Mouse (Mus musculus): ENCODE results near the gene Serpina3g. TPM values are rescaled to one million over a fixed set of nuclear protein-coding genes. Genes with fewer than 3 reads are reported as not detected.

Gene Serpina3g
- total RNA-seq, 2 experiments from 2014 or later = 0.28 TPM; not detected in 1

DNA sequence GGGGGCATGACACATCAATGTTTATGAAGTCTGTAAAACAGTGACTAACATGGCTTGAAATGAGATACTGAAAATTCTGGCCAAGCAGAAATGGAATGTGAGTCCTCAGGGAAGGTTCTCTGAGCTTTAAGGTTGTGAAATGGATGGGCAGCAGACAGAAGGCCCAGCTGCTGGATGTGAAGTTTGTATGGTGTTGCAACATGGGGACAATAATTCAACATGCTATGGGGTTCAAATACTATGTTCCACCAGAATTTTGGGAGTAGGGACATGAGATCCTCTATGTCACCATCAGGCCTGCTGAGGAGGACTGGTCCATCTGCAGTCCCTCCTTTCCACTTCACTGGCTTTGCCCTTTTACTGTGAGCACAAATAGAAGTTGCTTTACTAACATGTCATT is 7.3 kb downstream of the Serpina3g start:
- intact Hi-C loops (cut with DNase I) = loop anchor here (1.0 kb wide), 1 partner anchor 22 kb away; no protein-coding TSS in a partner anchor

DNA sequence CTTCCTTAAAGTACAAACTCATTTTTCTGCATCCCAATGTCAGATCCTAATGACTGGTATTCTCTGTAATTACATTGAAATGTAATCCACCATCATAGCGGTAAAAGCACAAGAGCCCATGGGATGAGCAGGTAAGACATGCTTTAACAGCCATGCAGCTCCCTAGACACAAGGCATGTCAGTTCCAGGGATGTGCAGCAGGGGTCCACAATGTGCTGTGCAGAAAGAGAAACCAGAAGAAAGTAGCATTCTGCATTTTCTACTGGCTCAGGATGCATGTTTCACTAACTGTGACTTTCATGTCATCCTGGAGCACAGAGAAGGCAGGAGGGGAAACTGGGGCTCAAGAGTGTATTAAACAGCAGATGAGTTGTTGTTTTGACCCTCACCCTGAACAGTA is 9.0 kb downstream of the Serpina3g start:
- no peak for DNase-seq
- no peak overlapping the region for H3K4me3 ChIP-seq
- intact Hi-C loops (cut with DNase I) = no loop called here
- no peak overlapping the region for H3K27ac ChIP-seq
- TF ChIP-seq CTCF (IDR thresholded peaks at IDR 0.05) = no peak

More for the DNA sequence above, 7.3 kb downstream of the Serpina3g start:
- Histone ChIP-seq H3K4me3 (no peak overlapping the region), H3K27ac (no peak overlapping the region)
- DNase-seq = no peak
- no peak for TF ChIP-seq CTCF (IDR thresholded peaks at IDR 0.05)

GRCm38 (mm10) chr12:104245595-104245994 is 9.6 kb downstream of the Serpina3g start:
- intact Hi-C loops (cut with DNase I) = no loop called here
- TF ChIP-seq CTCF (IDR thresholded peaks at IDR 0.05) = no peak
- Histone ChIP-seq H3K4me3 (no peak overlapping the region), H3K27ac (no peak overlapping the region)
- DNase-seq = peak; percentile 47

DNA sequence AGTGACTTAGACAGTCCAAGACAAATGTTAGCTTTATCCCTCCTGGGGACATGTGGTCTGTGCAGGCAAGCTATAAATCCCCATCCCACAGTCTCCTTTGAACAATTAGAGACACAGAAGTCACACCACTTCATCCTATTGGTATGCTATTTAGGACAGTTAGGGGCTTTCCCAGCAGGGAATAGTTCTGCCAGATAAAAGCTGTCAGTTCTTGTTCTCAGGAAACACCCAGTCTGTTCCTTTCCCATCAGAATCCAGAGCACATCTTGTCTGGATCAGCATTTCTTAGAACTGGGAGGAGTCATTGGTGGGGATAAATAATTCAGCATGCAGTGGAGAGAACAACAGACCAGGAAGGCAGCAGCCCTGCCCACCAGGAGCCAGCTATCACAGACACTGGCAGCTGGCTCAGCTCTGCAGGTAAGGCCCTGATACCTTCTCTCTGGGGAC is 11.5 kb downstream of the Serpina3g start:
- TF ChIP-seq CTCF (IDR thresholded peaks at IDR 0.05) = no peak
- Histone ChIP-seq H3K4me3 (no peak overlapping the region), H3K27ac (no peak overlapping the region)
- intact Hi-C loops (cut with DNase I) = no loop called here
- no peak for DNase-seq

DNA sequence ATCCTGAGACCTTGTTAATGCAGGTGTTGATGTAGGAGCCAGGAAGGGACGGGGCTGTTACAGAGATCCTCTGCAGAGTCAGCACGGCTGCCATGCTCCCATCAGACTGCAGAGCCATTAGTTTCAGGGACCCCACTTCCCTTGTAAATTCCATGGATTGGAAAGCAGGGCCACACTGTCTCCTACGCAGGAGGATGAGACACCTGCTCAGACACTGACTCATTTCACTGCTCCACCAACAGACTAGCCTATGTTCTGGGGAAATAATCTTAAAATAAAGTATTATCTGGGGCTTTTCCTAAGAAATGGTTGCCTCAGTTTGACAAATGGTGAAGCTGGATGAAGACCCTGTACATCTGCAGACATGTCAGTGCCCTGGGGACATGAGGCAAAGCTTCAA is 12.2 kb downstream of the Serpina3g start:
- intact Hi-C loops (cut with DNase I) = no loop called here
- no peak for DNase-seq
- no peak for TF ChIP-seq CTCF (IDR thresholded peaks at IDR 0.05)
- no peak overlapping the region for H3K4me3 ChIP-seq
- H3K27ac ChIP-seq = no peak overlapping the region

DNA sequence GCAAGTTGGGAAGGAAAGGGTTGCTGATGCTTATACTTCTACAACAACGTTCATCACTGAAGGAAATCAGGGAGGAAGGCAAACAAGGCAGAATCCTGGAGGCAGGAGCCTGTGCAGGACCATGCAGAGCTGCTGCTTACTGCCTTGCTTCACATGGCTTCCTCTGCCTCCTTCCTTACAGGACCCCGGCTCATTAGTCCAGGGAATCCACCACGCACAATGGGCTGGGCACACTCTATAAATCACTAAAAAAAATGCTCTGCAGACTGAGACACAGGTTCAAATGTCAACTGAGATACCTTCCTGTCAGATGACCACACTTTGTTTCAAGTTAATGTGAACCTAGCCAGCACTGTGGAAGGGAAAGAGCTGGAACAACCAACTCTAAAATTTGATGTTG is 25.0 kb downstream of the Serpina3g start:
- no peak for DNase-seq
- no peak for TF ChIP-seq CTCF (IDR thresholded peaks at IDR 0.05)
- intact Hi-C loops (cut with DNase I) = no loop called here
- no peak overlapping the region for H3K27ac ChIP-seq
- no peak overlapping the region for H3K4me3 ChIP-seq

GRCm38 (mm10) chr12:104262863-104263262 is 26.8 kb downstream of the Serpina3g start, which contains the start of gene Serpina3i:
Gene Serpina3i, plus strand, starts transcription at chr12:104263122.
- no peak for TF ChIP-seq CTCF (IDR thresholded peaks at IDR 0.05)
- no peak within 1 kb of the TSS for H3K4me3 ChIP-seq
- no peak within 1 kb of the TSS for H3K27ac ChIP-seq
- intact Hi-C loops (cut with DNase I) = no loop called here
- DNase-seq = no peak

DNA sequence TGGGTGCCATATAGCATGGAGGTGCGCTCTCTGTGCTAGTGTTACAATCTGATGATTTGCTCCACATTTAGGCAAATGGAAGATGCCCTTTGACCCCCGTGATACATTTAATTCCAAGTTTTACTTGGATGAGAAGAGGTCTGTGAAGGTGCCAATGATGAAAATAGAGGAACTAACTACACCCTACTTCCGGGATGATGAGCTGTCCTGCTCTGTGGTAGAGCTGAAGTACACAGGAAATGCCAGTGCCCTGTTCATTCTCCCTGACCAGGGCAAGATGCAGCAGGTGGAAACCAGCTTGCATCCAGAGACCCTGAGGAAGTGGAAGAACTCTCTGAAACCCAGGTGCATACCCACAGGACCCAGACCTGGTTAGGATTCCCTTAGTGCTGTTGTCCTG is 30.3 kb downstream of the Serpina3g start:
- intact Hi-C loops (cut with DNase I) = no loop called here
- no peak for DNase-seq
- TF ChIP-seq CTCF (IDR thresholded peaks at IDR 0.05) = no peak
- Histone ChIP-seq H3K27ac (no peak overlapping the region), H3K4me3 (no peak overlapping the region)

- intact Hi-C loops (cut with DNase I) = no loop called here
These were observed 42.4 kb downstream of the Serpina3g start for GRCm38 (mm10) chr12:104278216-104279055.

DNA sequence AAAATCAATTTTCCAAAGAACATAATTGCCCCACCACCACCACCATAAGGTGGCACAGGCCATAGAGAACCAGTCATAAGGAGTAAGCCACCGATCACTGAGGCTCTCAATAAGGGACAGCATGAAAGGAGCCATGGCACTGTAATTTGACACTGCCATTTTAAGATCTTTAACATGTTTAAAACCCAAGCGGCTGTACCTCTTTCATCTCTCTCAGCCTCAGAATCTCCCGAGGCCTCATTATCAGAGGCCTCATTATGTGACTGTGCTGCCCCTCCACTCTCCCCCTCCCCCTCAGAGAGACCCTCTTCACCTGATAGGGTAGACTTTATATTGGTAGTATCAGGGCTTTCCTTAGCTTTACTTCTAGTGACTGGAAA is 43.0 kb downstream of the Serpina3g start:
- no peak for DNase-seq
- TF ChIP-seq CTCF (IDR thresholded peaks at IDR 0.05) = no peak
- Histone ChIP-seq H3K4me3 (no peak overlapping the region), H3K27ac (no peak overlapping the region)
- intact Hi-C loops (cut with DNase I) = no loop called here

More at GRCm38 (mm10) chr12:104278216-104279055, 42.4 kb downstream of the Serpina3g start:
- H3K27ac ChIP-seq = no peak overlapping the region
- no peak for DNase-seq
- no peak overlapping the region for H3K4me3 ChIP-seq
- no peak for TF ChIP-seq CTCF (IDR thresholded peaks at IDR 0.05)

- no peak overlapping the region for H3K4me3 ChIP-seq
These were observed 47.3 kb downstream of the Serpina3g start for GRCm38 (mm10) chr12:104283380-104283779.

GRCm38 (mm10) chr12:104288336-104288735 is 52.3 kb downstream of the Serpina3g start:
- Histone ChIP-seq H3K4me3 (no peak overlapping the region), H3K27ac (no peak overlapping the region)
- TF ChIP-seq CTCF (IDR thresholded peaks at IDR 0.05) = no peak
- intact Hi-C loops (cut with DNase I) = no loop called here
- no peak for DNase-seq

More at GRCm38 (mm10) chr12:104283380-104283779, 47.3 kb downstream of the Serpina3g start:
- H3K27ac ChIP-seq = no peak overlapping the region
- intact Hi-C loops (cut with DNase I) = no loop called here
- TF ChIP-seq CTCF (IDR thresholded peaks at IDR 0.05) = no peak
- DNase-seq = no peak

- no peak overlapping the region for H3K4me3 ChIP-seq
- TF ChIP-seq CTCF (IDR thresholded peaks at IDR 0.05) = no peak
- DNase-seq = no peak
- H3K27ac ChIP-seq = no peak overlapping the region
- intact Hi-C loops (cut with DNase I) = no loop called here
These were observed 53.8 kb downstream of the Serpina3g start for GRCm38 (mm10) chr12:104289872-104290271.

Other genes starting within 250 kb of the Serpina3g start
- gene Serpina11, start 246.3 kb upstream of the Serpina3g start, total RNA-seq (2021) = not detected
- not detected for gene Serpina9, start 222.5 kb upstream of the Serpina3g start, total RNA-seq (2021)
- not detected for gene Serpina12, start 191.8 kb upstream of the Serpina3g start, total RNA-seq (2021)
- not detected for gene Serpina5, start 135.1 kb upstream of the Serpina3g start, total RNA-seq (2021)
- not detected for gene Serpina3a, start 123.5 kb upstream of the Serpina3g start, total RNA-seq (2021)
- not detected for gene Serpina3b, start 108.2 kb upstream of the Serpina3g start, total RNA-seq (2021)
- gene Serpina3c, start 82.4 kb upstream of the Serpina3g start, total RNA-seq (2021) = 1 to 10 TPM; 1.2 to 1.5 TPM
- gene Serpina3f, start 21.7 kb upstream of the Serpina3g start, total RNA-seq (2021) = not detected
- gene Serpina3i, start 26.9 kb downstream of the Serpina3g start, total RNA-seq (2021) = not detected
- not detected for gene Serpina3j, start 78.3 kb downstream of the Serpina3g start, total RNA-seq (2021)
- under 1 TPM; 0.10 to 0.11 TPM for gene Serpina3k, start 102.2 kb downstream of the Serpina3g start, total RNA-seq (2021)
- gene Serpina3m, start 102.2 kb downstream of the Serpina3g start, total RNA-seq (2021) = not detected
- 1 to 10 TPM; 4.2 to 4.5 TPM for gene Serpina3n, start 170.5 kb downstream of the Serpina3g start, total RNA-seq (2021)
- under 1 TPM in 1 of 2 experiments, not detected in 1; 0.42 TPM for gene Gsc, start 237.1 kb downstream of the Serpina3g start, total RNA-seq (2021)